Mouse (Mus musculus): ENCODE measurements around the gene Il20. TPM values are rescaled to one million over a fixed set of nuclear protein-coding genes. Genes with fewer than 3 reads are reported as not detected.

Gene Il20
- polyA plus RNA-seq (2014; fragmentation: Nextera tagmentation; extraction: Ambion mirVana) = not detected in 2 replicates

DNA sequence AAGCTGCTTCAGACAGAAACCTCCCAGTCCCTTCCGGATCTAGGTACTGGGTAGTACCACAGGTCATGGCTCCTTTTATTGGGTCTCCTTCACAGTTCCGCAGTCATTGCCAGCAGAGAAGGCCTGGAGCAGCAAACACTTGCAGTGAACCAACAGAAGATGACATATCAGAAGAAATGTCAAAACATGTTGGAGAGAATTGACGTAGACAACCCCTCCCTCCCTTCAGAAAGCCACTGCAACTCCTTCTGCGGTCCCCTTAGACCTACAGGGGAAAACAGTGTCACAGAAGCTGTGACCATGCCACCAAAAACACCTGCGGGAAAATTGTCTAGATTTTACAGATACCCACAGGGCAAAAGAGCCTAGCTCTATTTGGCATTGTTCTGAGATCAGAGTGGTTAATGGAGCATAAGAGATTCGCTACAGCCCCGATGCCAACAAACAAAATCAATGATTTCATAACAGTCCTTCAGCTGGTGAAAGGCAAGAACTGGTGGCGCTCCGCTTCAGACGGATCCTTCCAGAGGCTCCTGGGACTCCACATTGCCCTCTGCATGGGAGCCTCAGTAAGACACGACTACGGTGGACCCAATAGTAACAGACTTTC is at the start of gene Il20:
TSS of gene Il20 (minus strand) at position 51 of the 610 bp plus-strand sequence.
- Histone ChIP-seq H3K4me1 (ENCODE audit: control insufficient read depth, insufficient read depth, low read length) (no peaks in the 10 kb centered on the region), H3K9me3 (replicated peaks; ENCODE audit: control insufficient read depth, low read length) (no peaks in the 10 kb centered on the region), H3K4me2 (ENCODE audit: low read length) (no peak within 1 kb of the TSS), H3K27ac (ENCODE audit: low read depth, low read length) (no peak within 1 kb of the TSS), H3K9ac (ENCODE audit: low read length) (no peak within 1 kb of the TSS), H3K4me3 (ENCODE audit: low read depth, low read length) (no peak within 1 kb of the TSS), H3K36me3 (ENCODE audit: control insufficient read depth, insufficient read depth, low read length) (no peaks in the 10 kb centered on the region), H3K27me3 (replicated peaks; ENCODE audit: control insufficient read depth, insufficient read depth, low read length) (no peaks in the 10 kb centered on the region)
- ATAC-seq (no peak), DNase-seq (ENCODE audit: low spot score) (no peak)
- 63% methylated on average over 12 of the region's 12 CpGs for WGBS

DNA sequence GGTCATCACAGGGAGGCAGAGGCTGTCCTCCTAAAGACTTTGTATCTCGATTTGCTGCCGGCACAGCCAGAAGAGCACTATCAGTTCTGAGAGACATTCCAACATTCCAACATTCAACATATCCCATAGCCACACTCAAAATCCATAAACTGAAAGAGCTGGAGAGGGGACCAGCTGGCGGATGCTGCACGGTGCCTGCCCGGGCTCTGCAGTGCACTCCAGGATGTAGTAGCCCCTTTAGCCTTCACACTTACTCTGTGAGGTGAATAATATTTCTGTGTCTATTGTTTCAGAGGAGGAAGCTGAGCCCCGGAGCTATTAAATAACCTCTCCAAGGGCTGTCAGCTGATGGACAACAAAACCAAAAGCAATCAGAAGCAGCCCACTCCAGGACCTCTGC is 35.7 kb upstream of the Il20 start:
- Histone ChIP-seq H3K9me3 (replicated peaks; ENCODE audit: control insufficient read depth, low read length) (no peaks in the 10 kb centered on the region), H3K4me2 (ENCODE audit: low read length) (no peak overlapping the region), H3K27me3 (replicated peaks; ENCODE audit: control insufficient read depth, insufficient read depth, low read length) (no peaks in the 10 kb centered on the region), H3K4me3 (ENCODE audit: low read depth, low read length) (no peak overlapping the region), H3K27ac (ENCODE audit: low read depth, low read length) (no peak overlapping the region), H3K4me1 (ENCODE audit: control insufficient read depth, insufficient read depth, low read length) (no peaks in the 10 kb centered on the region), H3K9ac (ENCODE audit: low read length) (no peak overlapping the region), H3K36me3 (ENCODE audit: control insufficient read depth, insufficient read depth, low read length) (no peaks in the 10 kb centered on the region)
- DNase-seq (ENCODE audit: low spot score) (no peak), ATAC-seq (no peak)
- WGBS = 84% methylated on average over 6 of the region's 6 CpGs

DNA sequence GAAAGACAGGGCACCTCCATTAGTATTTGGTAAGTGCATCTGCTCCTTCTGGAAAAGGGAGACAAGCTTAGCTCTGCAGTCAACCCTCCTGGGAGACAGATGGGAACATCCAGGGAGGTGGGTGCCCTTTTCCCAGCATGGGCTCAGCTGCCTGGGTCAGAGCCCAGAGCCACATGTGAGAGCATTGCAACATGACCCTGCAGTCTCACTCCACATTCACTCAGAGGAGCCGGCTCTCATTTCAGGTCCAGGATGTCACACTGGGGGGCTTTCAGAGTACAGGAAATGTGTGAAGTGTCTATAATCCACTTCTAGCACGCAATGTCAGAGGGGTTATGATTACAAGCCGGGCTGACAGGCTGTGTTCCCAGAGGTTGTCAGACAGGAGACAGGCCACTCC is 30.6 kb upstream of the Il20 start:
- DNase-seq (ENCODE audit: low spot score) = no peak
- Histone ChIP-seq H3K4me2 (ENCODE audit: low read length) (no peak overlapping the region), H3K9ac (ENCODE audit: low read length) (no peak overlapping the region), H3K4me1 (ENCODE audit: control insufficient read depth, insufficient read depth, low read length) (no peaks in the 10 kb centered on the region), H3K9me3 (replicated peaks; ENCODE audit: control insufficient read depth, low read length) (no peaks in the 10 kb centered on the region), H3K4me3 (ENCODE audit: low read depth, low read length) (no peak overlapping the region), H3K36me3 (ENCODE audit: control insufficient read depth, insufficient read depth, low read length) (no peaks in the 10 kb centered on the region), H3K27ac (ENCODE audit: low read depth, low read length) (no peak overlapping the region), H3K27me3 (replicated peaks; ENCODE audit: control insufficient read depth, insufficient read depth, low read length) (no peaks in the 10 kb centered on the region)
- ATAC-seq = no peak
- 76% methylated on average over 3 of the region's 3 CpGs for WGBS

DNA sequence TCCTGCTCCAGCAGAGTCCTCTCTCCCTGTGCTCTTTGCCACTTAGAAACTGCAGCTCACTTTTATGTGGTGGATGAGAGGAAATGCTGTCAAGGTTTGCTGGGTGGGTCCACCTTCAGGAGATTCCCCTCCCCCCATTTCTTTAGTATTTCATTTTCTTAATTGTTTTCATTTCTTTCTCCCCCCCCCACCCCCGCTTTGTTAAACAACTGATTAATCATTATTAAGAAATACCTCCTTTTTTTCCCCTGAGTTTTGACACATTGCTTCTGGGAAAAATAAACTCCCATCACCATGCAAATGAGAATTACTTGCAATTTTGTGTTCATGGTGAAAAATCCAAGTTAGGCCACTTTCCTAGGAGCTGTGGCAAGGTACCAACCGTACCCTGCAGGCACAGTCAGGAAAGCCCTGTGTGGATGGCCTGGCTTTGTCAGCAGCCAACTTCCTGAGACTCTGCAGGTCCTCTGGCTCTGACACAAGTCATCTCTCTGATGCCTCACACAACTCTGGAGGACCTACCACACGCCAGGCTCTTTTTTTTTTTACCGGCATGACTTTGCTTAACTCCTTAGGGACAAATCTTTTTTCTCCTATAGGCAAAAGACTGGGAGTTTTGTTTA is 28.9 kb upstream of the Il20 start, which contains the start of gene Il19:
TSS of gene Il19 (minus strand) at position 51 of the 623 bp plus-strand sequence.
- H3K4me3 ChIP-seq (ENCODE audit: low read depth, low read length) = no peak within 1 kb of the TSS
- no peak for DNase-seq (ENCODE audit: low spot score)

DNA sequence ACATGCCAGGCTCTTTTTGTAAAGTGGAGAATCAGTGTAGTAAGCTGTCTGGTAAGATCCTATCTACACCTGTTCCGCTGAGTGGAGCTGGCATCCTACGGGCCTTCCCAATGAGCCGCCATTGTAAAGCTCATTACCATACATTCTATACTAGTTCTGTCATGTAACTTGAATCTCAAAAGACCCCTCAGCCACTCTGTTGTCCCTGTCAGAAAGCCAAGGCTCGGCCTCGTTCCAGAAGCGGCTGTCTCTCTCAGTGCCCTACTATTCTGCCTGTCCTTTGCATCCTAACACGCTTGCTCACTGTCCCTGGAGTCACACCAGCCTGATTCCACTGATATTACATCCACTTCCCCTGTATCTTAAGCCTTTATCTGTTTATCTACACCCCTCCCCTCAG is 26.9 kb upstream of the Il20 start:
- no peak overlapping the region for H3K9ac ChIP-seq (ENCODE audit: low read length)
- no peaks in the 10 kb centered on the region for H3K36me3 ChIP-seq (ENCODE audit: control insufficient read depth, insufficient read depth, low read length)
- no peaks in the 10 kb centered on the region for H3K4me1 ChIP-seq (ENCODE audit: control insufficient read depth, insufficient read depth, low read length)
- ATAC-seq = peak; percentile 37; the same call in 1 of the 2 replicates
- WGBS = 52% methylated on average over 7 of the region's 7 CpGs
- no peak overlapping the region for H3K27ac ChIP-seq (ENCODE audit: low read depth, low read length)
- H3K27me3 ChIP-seq (replicated peaks; ENCODE audit: control insufficient read depth, insufficient read depth, low read length) = no peaks in the 10 kb centered on the region
- peak; percentile 51 for DNase-seq (ENCODE audit: low spot score)
- H3K4me3 ChIP-seq (ENCODE audit: low read depth, low read length) = no peak overlapping the region
- H3K9me3 ChIP-seq (replicated peaks; ENCODE audit: control insufficient read depth, low read length) = no peaks in the 10 kb centered on the region
- no peak overlapping the region for H3K4me2 ChIP-seq (ENCODE audit: low read length)

More for the DNA sequence above, 28.9 kb upstream of the Il20 start, which contains the start of gene Il19:
- H3K9me3 ChIP-seq (replicated peaks; ENCODE audit: control insufficient read depth, low read length) = no peaks in the 10 kb centered on the region
- H3K27me3 ChIP-seq (replicated peaks; ENCODE audit: control insufficient read depth, insufficient read depth, low read length) = no peaks in the 10 kb centered on the region
- H3K36me3 ChIP-seq (ENCODE audit: control insufficient read depth, insufficient read depth, low read length) = no peaks in the 10 kb centered on the region
- H3K4me1 ChIP-seq (ENCODE audit: control insufficient read depth, insufficient read depth, low read length) = no peaks in the 10 kb centered on the region
- no peak within 1 kb of the TSS for H3K9ac ChIP-seq (ENCODE audit: low read length)
- no peak within 1 kb of the TSS for H3K27ac ChIP-seq (ENCODE audit: low read depth, low read length)
- ATAC-seq = no peak
- WGBS = 87% methylated on average over 4 of the region's 4 CpGs
- H3K4me2 ChIP-seq (ENCODE audit: low read length) = no peak within 1 kb of the TSS

DNA sequence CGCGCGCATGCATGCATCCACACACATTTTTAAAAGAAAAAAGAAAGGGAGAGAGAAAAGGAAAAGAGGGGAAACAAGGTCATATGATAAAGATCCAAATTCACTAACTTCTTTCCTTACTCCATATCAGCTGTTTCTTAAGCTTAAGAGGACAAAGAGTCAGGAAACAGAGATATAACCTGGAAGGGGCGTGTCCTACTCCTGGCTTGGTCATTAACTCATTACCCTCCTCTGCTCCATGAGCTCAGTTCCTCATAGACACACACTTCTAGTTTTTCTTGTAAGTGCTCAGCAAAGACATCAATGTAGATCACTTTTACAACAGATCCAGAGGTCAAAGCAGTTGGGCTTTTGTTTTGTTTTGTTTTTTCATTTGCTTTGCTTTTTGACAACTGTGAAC is 25.9 kb upstream of the Il20 start:
- no peak overlapping the region for H3K4me2 ChIP-seq (ENCODE audit: low read length)
- DNase-seq (ENCODE audit: low spot score) (no peak), ATAC-seq (no peak)
- no peak overlapping the region for H3K4me3 ChIP-seq (ENCODE audit: low read depth, low read length)
- H3K36me3 ChIP-seq (ENCODE audit: control insufficient read depth, insufficient read depth, low read length) = no peaks in the 10 kb centered on the region
- no peaks in the 10 kb centered on the region for H3K4me1 ChIP-seq (ENCODE audit: control insufficient read depth, insufficient read depth, low read length)
- no peak overlapping the region for H3K27ac ChIP-seq (ENCODE audit: low read depth, low read length)
- H3K27me3 ChIP-seq (replicated peaks; ENCODE audit: control insufficient read depth, insufficient read depth, low read length) = no peaks in the 10 kb centered on the region
- 89% methylated on average over 4 of the region's 4 CpGs for WGBS
- no peak overlapping the region for H3K9ac ChIP-seq (ENCODE audit: low read length)
- no peaks in the 10 kb centered on the region for H3K9me3 ChIP-seq (replicated peaks; ENCODE audit: control insufficient read depth, low read length)

DNA sequence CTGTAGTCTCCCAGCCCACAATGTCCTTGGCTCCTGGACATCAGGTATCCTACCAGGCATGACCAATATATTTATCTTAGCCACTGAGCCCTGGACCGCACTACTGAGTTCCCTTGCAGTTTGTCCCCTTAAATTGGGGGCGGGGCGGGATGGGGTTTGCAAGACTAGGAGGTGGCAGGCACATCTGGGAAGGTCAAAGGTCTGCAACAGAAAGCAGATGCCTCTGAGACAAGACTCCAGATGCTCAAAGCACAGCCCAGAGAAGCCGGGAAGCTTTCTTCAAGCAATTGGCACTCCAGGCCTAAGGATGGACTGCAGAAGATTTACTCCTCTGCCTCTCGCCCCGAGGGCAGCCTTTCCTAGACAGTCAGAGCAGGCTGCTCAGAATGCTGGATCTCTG is 25.1 kb upstream of the Il20 start:
- Histone ChIP-seq H3K9ac (ENCODE audit: low read length) (no peak overlapping the region), H3K4me2 (ENCODE audit: low read length) (no peak overlapping the region), H3K36me3 (ENCODE audit: control insufficient read depth, insufficient read depth, low read length) (no peaks in the 10 kb centered on the region), H3K4me3 (ENCODE audit: low read depth, low read length) (no peak overlapping the region), H3K27ac (ENCODE audit: low read depth, low read length) (no peak overlapping the region), H3K27me3 (replicated peaks; ENCODE audit: control insufficient read depth, insufficient read depth, low read length) (no peaks in the 10 kb centered on the region), H3K9me3 (replicated peaks; ENCODE audit: control insufficient read depth, low read length) (no peaks in the 10 kb centered on the region), H3K4me1 (ENCODE audit: control insufficient read depth, insufficient read depth, low read length) (no peaks in the 10 kb centered on the region)
- no peak for DNase-seq (ENCODE audit: low spot score)
- no peak for ATAC-seq
- WGBS = 76% methylated on average over 6 of the region's 6 CpGs

DNA sequence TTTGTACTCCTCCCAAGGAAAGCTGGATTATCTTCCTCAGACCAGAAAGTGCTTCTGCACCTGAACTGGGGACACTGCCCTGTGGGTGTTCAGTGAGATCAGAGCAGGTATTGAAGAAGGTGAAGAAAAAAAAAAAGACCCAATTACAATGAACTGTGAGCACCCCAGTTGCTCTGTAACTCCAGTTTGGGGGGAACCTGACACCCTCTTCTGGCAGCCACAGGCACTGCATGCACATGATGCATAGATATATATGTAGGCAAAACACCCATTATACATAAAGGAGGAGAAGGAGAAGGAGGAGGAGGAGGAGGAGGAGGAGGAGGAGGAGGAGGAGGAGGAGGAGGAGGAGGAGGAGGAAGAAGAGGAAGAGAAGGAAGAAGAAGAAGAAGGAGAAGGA is 15.2 kb upstream of the Il20 start:
- no peaks in the 10 kb centered on the region for H3K9me3 ChIP-seq (replicated peaks; ENCODE audit: control insufficient read depth, low read length)
- H3K27ac ChIP-seq (ENCODE audit: low read depth, low read length) = no peak overlapping the region
- H3K36me3 ChIP-seq (ENCODE audit: control insufficient read depth, insufficient read depth, low read length) = no peaks in the 10 kb centered on the region
- DNase-seq (ENCODE audit: low spot score) (no peak), ATAC-seq (no peak)
- no peak overlapping the region for H3K9ac ChIP-seq (ENCODE audit: low read length)
- H3K27me3 ChIP-seq (replicated peaks; ENCODE audit: control insufficient read depth, insufficient read depth, low read length) = no peaks in the 10 kb centered on the region
- no peaks in the 10 kb centered on the region for H3K4me1 ChIP-seq (ENCODE audit: control insufficient read depth, insufficient read depth, low read length)
- H3K4me2 ChIP-seq (ENCODE audit: low read length) = no peak overlapping the region
- H3K4me3 ChIP-seq (ENCODE audit: low read depth, low read length) = no peak overlapping the region

DNA sequence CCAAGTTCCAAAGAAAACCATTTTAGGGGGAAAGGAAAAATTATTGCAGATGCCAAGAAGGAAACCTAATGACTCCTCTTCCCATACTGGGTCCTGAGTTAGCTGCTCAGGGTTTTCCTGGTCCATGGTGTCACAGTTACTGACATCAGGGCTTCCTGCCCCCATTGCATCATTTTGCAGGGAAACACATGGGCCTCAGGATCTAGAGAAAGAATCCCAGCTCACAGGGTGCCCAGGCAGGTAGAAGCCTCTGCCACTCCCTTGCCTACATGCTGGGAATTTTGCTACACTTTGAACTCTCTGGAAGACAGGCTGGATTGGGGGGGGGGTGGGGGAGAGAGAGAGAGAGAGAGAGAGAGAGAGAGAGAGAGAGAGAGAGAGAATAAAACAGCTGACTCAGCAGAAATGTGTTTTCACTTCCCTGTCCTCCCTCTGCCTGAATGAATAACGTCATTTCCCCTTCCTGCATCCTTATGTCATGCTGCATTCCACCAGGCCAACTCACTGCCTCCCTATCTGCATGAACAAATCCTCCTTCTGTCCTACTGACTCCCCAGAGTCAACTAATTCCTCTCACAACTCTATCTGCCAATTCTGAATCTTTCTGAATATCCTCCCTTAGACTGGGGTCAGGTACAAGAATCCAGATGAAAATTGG is 7.2 kb upstream of the Il20 start:
- ATAC-seq = no peak
- 36% methylated on average over 1 of the region's 1 CpGs for WGBS
- H3K27me3 ChIP-seq (replicated peaks; ENCODE audit: control insufficient read depth, insufficient read depth, low read length) = no peaks in the 10 kb centered on the region
- no peaks in the 10 kb centered on the region for H3K36me3 ChIP-seq (ENCODE audit: control insufficient read depth, insufficient read depth, low read length)
- no peaks in the 10 kb centered on the region for H3K4me1 ChIP-seq (ENCODE audit: control insufficient read depth, insufficient read depth, low read length)
- no peak overlapping the region for H3K4me3 ChIP-seq (ENCODE audit: low read depth, low read length)
- no peak overlapping the region for H3K9ac ChIP-seq (ENCODE audit: low read length)
- DNase-seq (ENCODE audit: low spot score) = no peak
- H3K4me2 ChIP-seq (ENCODE audit: low read length) = no peak overlapping the region
- H3K27ac ChIP-seq (ENCODE audit: low read depth, low read length) = no peak overlapping the region
- no peaks in the 10 kb centered on the region for H3K9me3 ChIP-seq (replicated peaks; ENCODE audit: control insufficient read depth, low read length)
